Mouse (Mus musculus): ENCODE measurements around the gene Gm10097. TPM values are rescaled to one million over a fixed set of nuclear protein-coding genes. Genes with fewer than 3 reads are reported as not detected.

Gm10097 gene
- polyA plus RNA-seq (2017; shearing (Covaris generic)): 0.16 TPM

GRCm38 (mm10) chr10:5068676-5069265, at the start of gene Gm10097:
TSS of gene Gm10097 (plus strand) at chr10:5069192.

